Mouse (Mus musculus): ENCODE data around the gene Thsd4.

DNA sequence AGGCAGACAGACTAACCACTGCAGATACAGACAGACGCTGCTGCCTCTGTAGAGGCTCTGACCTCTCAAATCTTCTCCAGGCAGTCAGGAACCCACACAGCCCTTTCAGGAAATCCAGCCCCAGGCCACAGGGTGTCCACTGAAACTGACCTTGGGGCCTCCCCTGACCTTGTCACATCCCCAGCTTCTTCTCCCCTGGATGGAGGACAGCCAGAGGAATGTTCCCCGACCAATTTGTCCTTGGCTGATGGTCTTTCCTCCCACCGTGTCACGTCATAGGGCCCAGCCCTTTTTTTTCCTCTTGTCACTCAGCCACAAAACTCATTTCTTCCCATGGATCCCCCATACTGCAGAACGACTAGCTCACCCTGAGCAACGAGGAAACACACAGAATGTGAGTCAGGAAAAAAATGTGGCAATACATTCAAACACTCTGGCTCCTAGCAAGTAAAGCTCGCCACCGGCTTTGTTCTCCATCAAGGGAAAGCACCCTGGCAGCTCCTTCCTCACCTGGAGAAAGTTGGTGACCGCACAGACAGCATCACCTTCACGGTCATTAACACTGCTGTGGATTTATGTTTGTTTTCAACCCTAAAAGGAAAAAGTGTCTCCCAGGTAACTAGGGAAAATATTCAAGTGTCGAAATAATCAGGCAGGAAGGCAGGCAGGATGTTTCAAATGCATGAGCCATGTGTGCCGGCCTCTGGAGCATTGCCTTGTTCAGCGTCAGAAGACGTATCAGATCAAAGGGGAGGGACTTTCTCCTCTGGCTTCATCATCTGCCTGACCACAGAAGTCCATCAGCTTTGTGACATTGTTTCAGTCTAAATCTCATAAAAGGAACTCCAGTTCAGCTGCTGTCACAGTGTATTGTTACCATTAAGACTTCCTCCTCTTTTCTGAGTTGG, 17.2 kb downstream of the Thsd4 start:
- TF ChIP-seq CTCF (conservative IDR thresholded peaks at IDR 0.05; ENCODE audit: insufficient read depth, insufficient read length, low read depth, low read length), result no peak
- TF ChIP-seq POLR2A (IDR thresholded peaks at IDR 0.05; ENCODE audit: low read depth, low read length), result no peak
